Mouse (Mus musculus): Measurements from ENCODE around the gene Hist2h2be.

DNA sequence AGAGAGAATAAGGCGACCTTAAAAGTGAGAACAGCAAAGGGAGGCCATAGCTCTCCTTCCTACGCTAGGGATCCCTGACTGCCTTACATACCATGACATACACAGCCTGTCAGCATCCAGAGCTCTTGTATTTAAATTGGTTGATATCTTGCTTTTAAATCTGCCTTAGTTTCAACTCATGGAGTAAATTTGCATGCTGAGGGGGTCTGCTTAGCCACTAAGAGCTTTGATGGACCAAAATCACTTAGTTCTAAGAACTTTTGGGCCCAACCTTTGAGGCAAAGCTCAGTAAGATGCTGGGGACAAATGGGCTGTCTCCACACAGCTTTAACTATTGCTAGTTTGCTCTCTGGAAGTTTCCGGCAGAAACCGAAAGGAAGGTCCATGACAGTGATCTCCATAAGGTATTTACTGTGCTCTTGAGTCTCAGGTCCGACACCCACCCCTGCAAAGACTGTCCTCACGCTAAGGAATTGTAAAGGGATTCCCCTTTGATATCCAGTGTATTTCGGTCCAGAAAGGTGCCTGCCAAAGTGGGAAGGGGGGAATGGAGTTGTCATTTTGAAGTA lies 16.5 kb downstream of the Hist2h2be start:
- TF ChIP-seq POLR2A (IDR thresholded peaks at IDR 0.05; ENCODE audit: low read depth, low read length) (no peak; the same call in 1 of the 2 replicates), MYC (IDR thresholded peaks at IDR 0.05; ENCODE audit: low read depth, low read length) (no peak), CTCF (conservative IDR thresholded peaks at IDR 0.05 in 1 of 2, IDR thresholded peaks at IDR 0.05 in 1 of 2; ENCODE audit: low read depth in 2 of 2, low read length in 2 of 2) (no peak), MEF2A (IDR thresholded peaks at IDR 0.05; ENCODE audit: borderline replicate concordance, low read depth, low read length) (peak; percentile 15; the same call in 1 of the 2 replicates), GABPA (IDR thresholded peaks at IDR 0.05; ENCODE audit: insufficient replicate concordance, low read depth, low read length) (no peak), ZC3H11A (IDR thresholded peaks at IDR 0.05; ENCODE audit: low read depth, low read length) (no peak), MAX (IDR thresholded peaks at IDR 0.05; ENCODE audit: low read length) (no peak), ZMIZ1 (IDR thresholded peaks at IDR 0.05; ENCODE audit: low read depth, low read length) (no peak), NRF1 (IDR thresholded peaks at IDR 0.05; ENCODE audit: low read depth, low read length) (no peak), EP300 (IDR thresholded peaks at IDR 0.05; ENCODE audit: low read length) (0 out of 2 replicates have a peak, but pooled peaks have one; percentile 36), NELFE (IDR thresholded peaks at IDR 0.05; ENCODE audit: low read depth, low read length) (no peak)
